In the genomic region with DNA sequence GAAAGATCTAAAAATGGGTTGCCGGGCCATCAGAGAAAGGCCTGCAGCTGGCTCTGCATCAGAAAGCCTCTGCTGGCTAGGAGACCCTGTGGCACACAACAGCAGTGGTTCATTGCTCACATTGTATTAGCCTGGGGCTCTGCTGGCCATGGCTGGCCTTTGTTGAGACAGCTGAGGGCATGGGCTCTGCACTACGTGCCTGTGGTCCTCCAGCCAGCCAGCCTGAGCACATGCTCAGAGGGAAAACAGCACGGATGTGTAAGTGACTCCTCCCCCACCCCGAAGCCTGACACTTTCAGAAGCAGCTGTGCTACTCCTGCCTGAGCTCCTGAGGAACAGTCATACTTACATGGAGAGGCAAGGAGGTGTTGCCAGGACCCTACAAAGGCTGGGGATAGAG, we compare ENCODE assay signal across 14 mouse cellular contexts. TPM values are rescaled to one million over a fixed set of nuclear protein-coding genes. Genes with fewer than 3 reads are reported as not detected.
DNase-seq lines count a peak whose midpoint lies in the region; ATAC-seq lines count a peak whose summit lies in the region.
"Had no signal": no experiment of that assay in that cellular context is flagged by ENCODE, and none has a peak within 500 bp of the region (broad histone marks: within the 10 kb centered on the region; RNA-seq: fewer than 3 reads in every experiment).

No protein-coding gene starts in this region.

- no peaks in the 10 kb centered on the region for H3K4me1 ChIP-seq in forebrain, embryonic 14.5 days (ENCODE audit: control insufficient read depth, insufficient read depth, low read length)
- no peaks in the 10 kb centered on the region for H3K4me1 ChIP-seq in forebrain, embryonic 11.5 days (replicated peaks; ENCODE audit: control insufficient read depth, insufficient read depth, low read length)
- no peaks in the 10 kb centered on the region for H3K4me1 ChIP-seq in lung, embryonic 15.5 days
- peaks cover 4% of the 10 kb centered on the region; the same call in 1 of the 2 replicates for H3K4me1 ChIP-seq in embryonic facial prominence, embryonic 11.5 days (ENCODE audit: control insufficient read depth, insufficient read depth, low read length)
- H3K4me1 ChIP-seq: kidney, embryonic 15.5 days had no signal

- ATAC-seq in forebrain, embryonic 14.5 days, result no peak
- ATAC-seq in forebrain, embryonic 11.5 days (replicated peaks; ENCODE audit: low FRiP score), result no peak
- ATAC-seq in lung, embryonic 15.5 days (ENCODE audit: borderline replicate concordance, extremely low read depth, low FRiP score, low TSS enrichment), result 0 out of 2 replicates have a peak, but pooled peaks have one; percentile 9
- ATAC-seq in embryonic facial prominence, embryonic 11.5 days (replicated peaks; ENCODE audit: insufficient number of reproducible peaks, low FRiP score, low TSS enrichment, low read depth), result no peak
- no peak for ATAC-seq in activated CD4-positive, CD25-positive, alpha-beta regulatory T cell, adult 4 months

- no peak overlapping the region for H3K4me2 ChIP-seq in forebrain, embryonic 14.5 days (ENCODE audit: low read length)
- H3K4me2 ChIP-seq in forebrain, embryonic 11.5 days (ENCODE audit: low read depth, low read length, severe bottlenecking), result no peak overlapping the region
- no peak overlapping the region for H3K4me2 ChIP-seq in lung, embryonic 15.5 days
- H3K4me2 ChIP-seq in embryonic facial prominence, embryonic 11.5 days (ENCODE audit: low read depth, low read length), result no peak overlapping the region
- H3K4me2 ChIP-seq: kidney, embryonic 15.5 days had no signal

- H3K36me3 ChIP-seq in forebrain, embryonic 14.5 days (ENCODE audit: control insufficient read depth, insufficient read depth, low read length), result no peaks in the 10 kb centered on the region
- H3K36me3 ChIP-seq in forebrain, embryonic 11.5 days (ENCODE audit: control insufficient read depth, insufficient read depth, low read length), result no peaks in the 10 kb centered on the region
- H3K36me3 ChIP-seq in lung, embryonic 15.5 days, result no peaks in the 10 kb centered on the region
- no peaks in the 10 kb centered on the region for H3K36me3 ChIP-seq in embryonic facial prominence, embryonic 11.5 days (replicated peaks; ENCODE audit: control insufficient read depth, insufficient read depth, low read depth, low read length)
- H3K36me3 ChIP-seq: kidney, embryonic 15.5 days had no signal

- 41% methylated on average over 4 of the region's 4 CpGs for WGBS in forebrain, embryonic 14.5 days
- WGBS in forebrain, embryonic 11.5 days, result 35% methylated on average over 4 of the region's 4 CpGs
- 22% methylated on average over 4 of the region's 4 CpGs for WGBS in lung, embryonic 15.5 days
- 33% methylated on average over 4 of the region's 4 CpGs for WGBS in embryonic facial prominence, embryonic 11.5 days

- peak; percentile 25 for DNase-seq in forebrain, embryonic 14.5 days (ENCODE audit: low spot score)
- DNase-seq in forebrain, embryonic 11.5 days (ENCODE audit: low spot score), result no peak
- no peak for DNase-seq in lung, postnatal 4 days
- peak; percentile 23 for DNase-seq in embryonic facial prominence, embryonic 11.5 days (ENCODE audit: low spot score)
- peak; percentile 29 to 32 for DNase-seq in right cerebral cortex, postnatal 10 days (ENCODE audit: low spot score in 2 of 2)
- DNase-seq: adrenal gland, postnatal 10 days; B cell, adult 2 months; cerebellum, postnatal 25 days; heart, adult 2 months; spleen, adult 18-20 months had no signal

- no peak overlapping the region for H3K9ac ChIP-seq in forebrain, embryonic 14.5 days (ENCODE audit: low read length)
- H3K9ac ChIP-seq in forebrain, embryonic 11.5 days (ENCODE audit: low read length), result no peak overlapping the region
- no peak overlapping the region for H3K9ac ChIP-seq in lung, embryonic 15.5 days
- H3K9ac ChIP-seq in embryonic facial prominence, embryonic 11.5 days (replicated peaks; ENCODE audit: low read length), result no peak overlapping the region
- H3K9ac ChIP-seq: kidney, embryonic 15.5 days had no signal

- H3K27ac ChIP-seq in forebrain, embryonic 14.5 days (ENCODE audit: low read depth, low read length), result no peak overlapping the region
- H3K27ac ChIP-seq in forebrain, embryonic 11.5 days (ENCODE audit: low read depth, low read length), result no peak overlapping the region
- H3K27ac ChIP-seq in lung, embryonic 15.5 days, result no peak overlapping the region
- H3K27ac ChIP-seq in embryonic facial prominence, embryonic 11.5 days (replicated peaks; ENCODE audit: low read depth, low read length), result no peak overlapping the region
- H3K27ac ChIP-seq: heart, adult 2 months; kidney, embryonic 15.5 days; stomach, postnatal 0 days had no signal

- H3K4me3 ChIP-seq in forebrain, embryonic 14.5 days (ENCODE audit: low read depth, low read length), result no peak overlapping the region
- H3K4me3 ChIP-seq in forebrain, embryonic 11.5 days (ENCODE audit: low read depth, low read length), result no peak overlapping the region
- H3K4me3 ChIP-seq in lung, embryonic 15.5 days, result no peak overlapping the region
- no peak overlapping the region for H3K4me3 ChIP-seq in embryonic facial prominence, embryonic 11.5 days (ENCODE audit: low read depth, low read length)
- H3K4me3 ChIP-seq: heart, adult 2 months; kidney, embryonic 15.5 days had no signal

- H3K9me3 ChIP-seq in forebrain, embryonic 14.5 days (replicated peaks; ENCODE audit: control insufficient read depth, low read length), result no peaks in the 10 kb centered on the region
- no peaks in the 10 kb centered on the region for H3K9me3 ChIP-seq in forebrain, embryonic 11.5 days (ENCODE audit: control insufficient read depth, low read length)
- no peaks in the 10 kb centered on the region for H3K9me3 ChIP-seq in lung, embryonic 15.5 days
- no peaks in the 10 kb centered on the region for H3K9me3 ChIP-seq in embryonic facial prominence, embryonic 11.5 days (replicated peaks; ENCODE audit: control insufficient read depth, low read length)
- H3K9me3 ChIP-seq: kidney, embryonic 15.5 days had no signal

- no peaks in the 10 kb centered on the region for H3K27me3 ChIP-seq in forebrain, embryonic 14.5 days (replicated peaks; ENCODE audit: control insufficient read depth, insufficient read depth, low read length)
- H3K27me3 ChIP-seq in forebrain, embryonic 11.5 days (ENCODE audit: control insufficient read depth, insufficient read depth, low read length), result no peaks in the 10 kb centered on the region
- no peaks in the 10 kb centered on the region for H3K27me3 ChIP-seq in lung, embryonic 15.5 days
- no peaks in the 10 kb centered on the region for H3K27me3 ChIP-seq in embryonic facial prominence, embryonic 11.5 days (ENCODE audit: control insufficient read depth, insufficient read depth, low read length)

RNA-seq across cellular contexts. Expression of gene Cpz, which starts 46.0 kb away (rescaled TPM):
- 0.88 and 1.4 TPM in 2 replicates for polyA plus RNA-seq in forebrain, embryonic 14.5 days (2014; fragmentation: Nextera tagmentation; extraction: Ambion mirVana)
- 4.3 and 4.7 TPM in 2 replicates for polyA plus RNA-seq in forebrain, embryonic 11.5 days (2014; fragmentation: Nextera tagmentation; extraction: Ambion mirVana)
- 5.8 and 8.7 TPM in 2 replicates for polyA plus RNA-seq in lung, embryonic 15.5 days (2015; fragmentation: Nextera tagmentation; extraction: Ambion mirVana)
- polyA plus RNA-seq in embryonic facial prominence, embryonic 11.5 days (2014; fragmentation: Nextera tagmentation; extraction: Ambion mirVana), result 3.6 and 6.0 TPM in 2 replicates
- polyA plus RNA-seq in activated CD4-positive, CD25-positive, alpha-beta regulatory T cell, adult 4 months (2017; shearing (Covaris generic)), result not detected

Comparison
In these comparisons a context has a peak if more than half of its experiments do, and no peak if none do; other contexts are left out.
1. DNase-seq: peak in forebrain, embryonic 14.5 days (single experiment), embryonic facial prominence, embryonic 11.5 days (single experiment) and right cerebral cortex, postnatal 10 days (2 of 2); none in forebrain, embryonic 11.5 days (single experiment) and lung, postnatal 4 days (0 of 2).